In genomic region chr16:33563538-33564013, GRCm38 (mm10) we compare ENCODE assay signal across 15 mouse cellular contexts. TPM values are rescaled to one million over a fixed set of nuclear protein-coding genes. Genes with fewer than 3 reads are reported as not detected.
DNase-seq lines count a peak whose midpoint lies in the region; ATAC-seq and TF ChIP-seq lines count a peak whose summit lies in the region.
"Had no signal": no experiment of that assay in that cellular context is flagged by ENCODE, and none has a peak within 500 bp of the region (broad histone marks: within the 10 kb centered on the region; RNA-seq: fewer than 3 reads in every experiment).

No protein-coding gene starts in this region.

- no peaks in the 10 kb centered on the region for H3K27me3 ChIP-seq in embryonic facial prominence, embryonic 14.5 days (replicated peaks; ENCODE audit: control insufficient read depth, insufficient read depth, low read length)
- no peaks in the 10 kb centered on the region for H3K27me3 ChIP-seq in embryonic facial prominence, embryonic 10.5 days (replicated peaks; ENCODE audit: low read depth, poor library complexity, severe bottlenecking)
- H3K27me3 ChIP-seq in heart, adult 2 months (ENCODE audit: control insufficient read depth, insufficient read depth, low read length), result no peaks in the 10 kb centered on the region
- H3K27me3 ChIP-seq in intestine, embryonic 16.5 days (replicated peaks; ENCODE audit: control insufficient read depth, insufficient read depth, low read length), result no peaks in the 10 kb centered on the region

- TF ChIP-seq POLR2A in heart, adult 2 months (IDR thresholded peaks at IDR 0.05; ENCODE audit: insufficient read depth, low read depth, low read length), result 0 out of 2 replicates have a peak, but pooled peaks have one; percentile 12

- H3K4me2 ChIP-seq in embryonic facial prominence, embryonic 14.5 days (ENCODE audit: low read depth, low read length), result no peak overlapping the region
- H3K4me2 ChIP-seq in intestine, embryonic 16.5 days (ENCODE audit: low read depth, low read length), result no peak overlapping the region

- H3K36me3 ChIP-seq in embryonic facial prominence, embryonic 14.5 days (ENCODE audit: control insufficient read depth, insufficient read depth, low read length), result no peaks in the 10 kb centered on the region
- H3K36me3 ChIP-seq in embryonic facial prominence, embryonic 10.5 days (replicated peaks), result no peaks in the 10 kb centered on the region
- H3K36me3 ChIP-seq in heart, adult 2 months (ENCODE audit: control insufficient read depth, insufficient read depth, low read length), result no peaks in the 10 kb centered on the region
- no peaks in the 10 kb centered on the region for H3K36me3 ChIP-seq in intestine, embryonic 16.5 days (ENCODE audit: control insufficient read depth, insufficient read depth, low read length)
- H3K36me3 ChIP-seq: G1E had no signal

- peak; percentile 55; the same call in 1 of the 2 replicates for ATAC-seq in embryonic facial prominence, embryonic 14.5 days (ENCODE audit: low read depth)
- ATAC-seq in intestine, embryonic 16.5 days, result peak; percentile 38; the same call in 1 of the 2 replicates

- H3K79me2 ChIP-seq in heart, adult 2 months (replicated peaks; ENCODE audit: control insufficient read depth, insufficient read depth, low read length), result no peaks in the 10 kb centered on the region

- H3K4me3 ChIP-seq in embryonic facial prominence, embryonic 14.5 days (ENCODE audit: low read depth, low read length), result no peak overlapping the region
- no peak overlapping the region for H3K4me3 ChIP-seq in embryonic facial prominence, embryonic 10.5 days
- no peak overlapping the region for H3K4me3 ChIP-seq in heart, adult 2 months
- H3K4me3 ChIP-seq in intestine, embryonic 16.5 days (ENCODE audit: low read length), result no peak overlapping the region

- WGBS in embryonic facial prominence, embryonic 14.5 days, result 59% methylated on average over 5 of the region's 5 CpGs
- 86% methylated on average over 5 of the region's 5 CpGs for WGBS in embryonic facial prominence, embryonic 10.5 days
- WGBS in heart, adult 2 months, result 29% methylated on average over 5 of the region's 5 CpGs
- 43% methylated on average over 5 of the region's 5 CpGs for WGBS in intestine, embryonic 16.5 days

- H3K9ac ChIP-seq in embryonic facial prominence, embryonic 14.5 days (ENCODE audit: low read depth, low read length), result no peak overlapping the region
- no peak overlapping the region for H3K9ac ChIP-seq in heart, adult 2 months (ENCODE audit: low read depth, low read length)
- no peak overlapping the region for H3K9ac ChIP-seq in intestine, embryonic 16.5 days (ENCODE audit: low read depth, low read length)

- H3K4me1 ChIP-seq in embryonic facial prominence, embryonic 14.5 days (ENCODE audit: control insufficient read depth, insufficient read depth, low read length), result peaks cover 8% of the 10 kb centered on the region; the same call in 1 of the 2 replicates
- H3K4me1 ChIP-seq in embryonic facial prominence, embryonic 10.5 days, result peaks cover 27% of the 10 kb centered on the region
- H3K4me1 ChIP-seq in heart, adult 2 months (ENCODE audit: control insufficient read depth, insufficient read depth, low read length), result peaks cover 19% of the 10 kb centered on the region
- peaks cover 29% of the 10 kb centered on the region for H3K4me1 ChIP-seq in intestine, embryonic 16.5 days (ENCODE audit: control insufficient read depth, insufficient read depth, low read length)

- no peaks in the 10 kb centered on the region for H3K9me3 ChIP-seq in embryonic facial prominence, embryonic 14.5 days (ENCODE audit: control insufficient read depth, low read length)
- H3K9me3 ChIP-seq in embryonic facial prominence, embryonic 10.5 days, result no peaks in the 10 kb centered on the region
- H3K9me3 ChIP-seq in intestine, embryonic 16.5 days (ENCODE audit: control insufficient read depth, low read length), result no peaks in the 10 kb centered on the region
- H3K9me3 ChIP-seq: G1E had no signal

- TF ChIP-seq CTCF in heart, adult 2 months (IDR thresholded peaks at IDR 0.05), result no peak

- DNase-seq in embryonic facial prominence, embryonic 14.5 days (ENCODE audit: low spot score), result peak; percentile 74
- no peak for DNase-seq in embryonic facial prominence, embryonic 10.5 days (ENCODE audit: low spot score)
- peak in 1 of 2 experiments; percentile 47 for DNase-seq in heart, adult 2 months
- peak; percentile 43 for DNase-seq in lung, postnatal 10 days
- no peak for DNase-seq in spleen, adult 12 weeks (ENCODE audit: low spot score)
- DNase-seq in adrenal gland, postnatal 4 days (ENCODE audit: low spot score in 2 of 2), result no peak
- DNase-seq in T-cell, adult 2 months (ENCODE audit: low spot score), result no peak
- DNase-seq: adrenal gland, adult 8-10 months; cerebellum, adult 11-12 months; gastrocnemius, postnatal 25 days; right cerebral cortex, postnatal 25 days; thymus, postnatal 25 days had no signal

- TF ChIP-seq EP300 in heart, adult 2 months (IDR thresholded peaks at IDR 0.05; ENCODE audit: insufficient read depth, low read depth, low read length), result 0 out of 2 replicates have a peak, but pooled peaks have one; percentile 15

- H3K27ac ChIP-seq in embryonic facial prominence, embryonic 14.5 days (replicated peaks; ENCODE audit: low read depth, low read length), result peak overlapping the region; percentile 19; the same call in 1 of the 2 replicates
- H3K27ac ChIP-seq in embryonic facial prominence, embryonic 10.5 days (replicated peaks), result no peak overlapping the region
- peak overlapping the region; percentile 78 for H3K27ac ChIP-seq in heart, adult 2 months
- peak overlapping the region; percentile 82 for H3K27ac ChIP-seq in intestine, embryonic 16.5 days (ENCODE audit: low read length)

- intact Hi-C loops in heart, adult 2 months (cut with DNase I), result loop anchor here (1.0 to 5.0 kb wide), 4 partner anchors 18 to 234 kb away; no protein-coding TSS in a partner anchor

RNA-seq across cellular contexts. Expression of gene Slc12a8, which starts 46.4 kb away (rescaled TPM):
- 0.68 and 1.0 TPM in 2 replicates for polyA plus RNA-seq in embryonic facial prominence, embryonic 14.5 days (2014; fragmentation: Nextera tagmentation; extraction: Ambion mirVana)
- polyA plus RNA-seq in embryonic facial prominence, embryonic 10.5 days (2016; fragmentation: Nextera tagmentation; extraction: Ambion mirVana), result 0.50 and 0.79 TPM in 2 replicates
- under 1 TPM; 0.31 to 0.45 TPM for total RNA-seq in heart, adult 2 months (2021)
- polyA plus RNA-seq in heart, adult 2 months (2012; rRNA removed), result 0.66 and 1.2 TPM in 2 replicates
- polyA plus RNA-seq in intestine, embryonic 16.5 days (2015; fragmentation: Nextera tagmentation; extraction: Ambion mirVana), result 10.3 and 10.5 TPM in 2 replicates
- total RNA-seq in adrenal gland, postnatal 4 days (2021), result 1 to 10 TPM; 2.4 to 2.6 TPM
- total RNA-seq: megakaryocyte progenitor cell, adult 5-6 weeks had no signal
- polyA plus RNA-seq: G1E had no signal

Comparison
In these comparisons a context has a peak if more than half of its experiments do, and no peak if none do; other contexts are left out.
1. DNase-seq: peak in embryonic facial prominence, embryonic 14.5 days (single experiment) and lung, postnatal 10 days (single experiment); none in embryonic facial prominence, embryonic 10.5 days (single experiment), spleen, adult 12 weeks (single experiment), adrenal gland, postnatal 4 days (0 of 2) and T-cell, adult 2 months (single experiment).